Mouse (Mus musculus) MEL (cell line): ENCODE results near the gene Cct2. TPM values are rescaled to one million over a fixed set of nuclear protein-coding genes. Genes with fewer than 3 reads are reported as not detected.

Experiments
- DNase-seq: peaks from one replicate; pipeline ENCODE4 v3.0.0; 2011; ENCODE audit warnings: low read depth, low spot score
- H3K27ac ChIP-seq: 2 replicates; pipeline ENCODE4 v1.5.1; 2012; ENCODE audit warnings: low read depth, mild to moderate bottlenecking, control low read depth, low read length, moderate library complexity; ENCODE audit not compliant: control insufficient read depth
- H3K27me3 ChIP-seq, 2 experiments: fragments of 150-350 bp in 1 of 2; sonication (generic) in 1 of 2; 2 replicates each; pipeline ENCODE4 v1.6.1; 2012; ENCODE audit warnings: low read length in 2 of 2, mild to moderate bottlenecking in 2 of 2, improper control_type of control experiment in 1 of 2, moderate library complexity in 1 of 2; ENCODE audit not compliant: insufficient read depth in 2 of 2, control insufficient read depth in 1 of 2
- H3K36me3 ChIP-seq, 2 experiments: 2 replicates each; pipeline ENCODE4 v1.6.1; 2012 to 2014; ENCODE audit warnings: low read length in 2 of 2, improper control_type of control experiment in 1 of 2, inconsistent platforms in 1 of 2, mild to moderate bottlenecking in 1 of 2; ENCODE audit not compliant: insufficient read depth in 2 of 2, control insufficient read depth in 1 of 2
- H3K4me1 ChIP-seq, 2 experiments: fragments of 150-350 bp in 1 of 2; sonication (generic) in 1 of 2; 2 replicates each; pipeline ENCODE4 v1.6.1; 2012; ENCODE audit warnings: low read length in 2 of 2, improper control_type of control experiment in 1 of 2, mild to moderate bottlenecking in 1 of 2; ENCODE audit not compliant: insufficient read depth in 2 of 2, control insufficient read depth in 1 of 2
- H3K4me3 ChIP-seq, 2 experiments: fragments of 150-350 bp in 1 of 2; sonication (generic) in 1 of 2; 2 replicates each; pipeline ENCODE4 v1.5.1; 2012; ENCODE audit warnings: low read depth in 2 of 2, low read length in 2 of 2, mild to moderate bottlenecking in 2 of 2, moderate library complexity in 2 of 2, control low read depth in 1 of 2, improper control_type of control experiment in 1 of 2; ENCODE audit not compliant: control insufficient read depth in 1 of 2, insufficient read depth in 1 of 2
- H3K79me2 ChIP-seq: 2 replicates; pipeline ENCODE4 v1.6.1; 2012; ENCODE audit warnings: mild to moderate bottlenecking, low read length, moderate library complexity; ENCODE audit not compliant: control insufficient read depth, poor library complexity, insufficient read depth
- H3K9ac ChIP-seq: 2 replicates; pipeline ENCODE4 v1.6.1; 2012; ENCODE audit warnings: low read depth, mild to moderate bottlenecking, control low read depth, low read length, moderate library complexity; ENCODE audit not compliant: control insufficient read depth, poor library complexity, severe bottlenecking
- H3K9me3 ChIP-seq: fragments of 150-350 bp; sonication (generic); replicated peaks from 2 replicates; pipeline ENCODE4 v1.6.1; 2012; ENCODE audit warnings: mild to moderate bottlenecking, low read length, improper control_type of control experiment, moderate library complexity; ENCODE audit not compliant: insufficient read depth
- BHLHE40 ChIP-seq: IDR thresholded peaks from 2 replicates; pipeline ENCODE4 v1.6.1; 2012; ENCODE audit warnings: low read depth, mild to moderate bottlenecking, inconsistent platforms, low read length, improper control_type of control experiment, borderline replicate concordance
- CHD1 ChIP-seq: IDR thresholded peaks from 2 replicates; pipeline ENCODE4 v1.6.1; 2012; ENCODE audit warnings: low read depth, mild to moderate bottlenecking, inconsistent platforms, low read length, improper control_type of control experiment
- CHD2 ChIP-seq: IDR thresholded peaks from 2 replicates; pipeline ENCODE4 v1.6.1; 2011; ENCODE audit warnings: low read length, improper control_type of control experiment
- ELF1 ChIP-seq: IDR thresholded peaks from 2 replicates; pipeline ENCODE4 v1.6.1; 2014; ENCODE audit warnings: low read depth, mild to moderate bottlenecking, inconsistent platforms, low read length, improper control_type of control experiment, moderate library complexity
- ETS1 ChIP-seq: IDR thresholded peaks from 2 replicates; pipeline ENCODE4 v1.6.1; 2012; ENCODE audit warnings: low read depth, mild to moderate bottlenecking, inconsistent platforms, low read length, improper control_type of control experiment, moderate library complexity
- GABPA ChIP-seq: IDR thresholded peaks from 2 replicates; pipeline ENCODE4 v1.6.1; 2012; ENCODE audit warnings: low read depth, mild to moderate bottlenecking, inconsistent platforms, low read length, improper control_type of control experiment, moderate library complexity
- GATA1 ChIP-seq: IDR thresholded peaks from 2 replicates; pipeline ENCODE4 v1.6.1; 2011; ENCODE audit warnings: low read depth, low read length, improper control_type of control experiment
- HCFC1 ChIP-seq: IDR thresholded peaks from 2 replicates; pipeline ENCODE4 v1.6.1; 2012; ENCODE audit warnings: low read depth, mild to moderate bottlenecking, inconsistent platforms, low read length, improper control_type of control experiment, moderate library complexity
- JUND ChIP-seq: IDR thresholded peaks from 2 replicates; pipeline ENCODE4 v1.6.1; 2011; ENCODE audit warnings: low read depth, mild to moderate bottlenecking, improper control_type of control experiment, low read length
- KAT2A ChIP-seq: conservative IDR thresholded peaks from 2 replicates; pipeline ENCODE4 v1.6.1; 2012; ENCODE audit warnings: low read depth, low read length, improper control_type of control experiment, inconsistent platforms
- MAFK ChIP-seq: IDR thresholded peaks from 2 replicates; pipeline ENCODE4 v1.6.1; 2011; ENCODE audit warnings: low read depth, mild to moderate bottlenecking, low read length, improper control_type of control experiment, borderline replicate concordance
- MAX ChIP-seq: IDR thresholded peaks from 2 replicates; pipeline ENCODE4 v1.6.1; 2011; ENCODE audit warnings: low read length, improper control_type of control experiment
- MEF2A ChIP-seq: IDR thresholded peaks from 2 replicates; pipeline ENCODE4 v1.6.1; 2014; ENCODE audit warnings: low read depth, mild to moderate bottlenecking, inconsistent platforms, low read length, improper control_type of control experiment; ENCODE audit not compliant: poor library complexity, insufficient replicate concordance, severe bottlenecking; ENCODE audit errors: extremely low read depth
- MYB ChIP-seq: IDR thresholded peaks from 2 replicates; pipeline ENCODE4 v1.6.1; 2011; ENCODE audit warnings: mild to moderate bottlenecking, low read depth, low read length, improper control_type of control experiment
- MYC ChIP-seq: IDR thresholded peaks from 2 replicates; pipeline ENCODE4 v1.6.1; 2011; ENCODE audit warnings: low read depth, mild to moderate bottlenecking, low read length, improper control_type of control experiment, moderate library complexity
- NRF1 ChIP-seq: IDR thresholded peaks from 2 replicates; pipeline ENCODE4 v1.6.1; 2014; ENCODE audit warnings: low read depth, mild to moderate bottlenecking, inconsistent platforms, low read length, improper control_type of control experiment, moderate library complexity; ENCODE audit not compliant: poor library complexity, insufficient read depth, severe bottlenecking
- POLR2A ChIP-seq, 2 experiments: IDR thresholded peaks; 2 replicates each; pipeline ENCODE4 v1.6.1; 2011 to 2012; ENCODE audit warnings: low read length in 2 of 2, mild to moderate bottlenecking in 2 of 2, control low read depth in 1 of 2, improper control_type of control experiment in 1 of 2, low read depth in 1 of 2, moderate library complexity in 1 of 2; ENCODE audit not compliant: control insufficient read depth in 1 of 2, insufficient read depth in 1 of 2, poor library complexity in 1 of 2
- POLR2AphosphoS5 ChIP-seq: IDR thresholded peaks from 2 replicates; pipeline ENCODE4 v1.6.1; 2012; ENCODE audit warnings: low read depth, borderline replicate concordance, mild to moderate bottlenecking, inconsistent platforms, low read length, moderate library complexity, mixed read lengths
- RCOR1 ChIP-seq: IDR thresholded peaks from 2 replicates; pipeline ENCODE4 v1.6.1; 2012; ENCODE audit warnings: low read depth, mild to moderate bottlenecking, inconsistent platforms, low read length, improper control_type of control experiment
- SIN3A ChIP-seq: IDR thresholded peaks from 2 replicates; pipeline ENCODE4 v1.6.1; 2012; ENCODE audit warnings: low read length, improper control_type of control experiment, inconsistent platforms
- TBP ChIP-seq: IDR thresholded peaks from 2 replicates; pipeline ENCODE4 v1.8.0; 2011; ENCODE audit warnings: low read depth, low read length, improper control_type of control experiment
- ZKSCAN1 ChIP-seq: IDR thresholded peaks from 2 replicates; pipeline ENCODE4 v1.6.1; 2012; ENCODE audit warnings: low read depth, mild to moderate bottlenecking, inconsistent platforms, low read length, improper control_type of control experiment, moderate library complexity
- ZNF384 ChIP-seq: IDR thresholded peaks from 2 replicates; pipeline ENCODE4 v1.6.1; 2012; ENCODE audit warnings: low read depth, mild to moderate bottlenecking, inconsistent platforms, low read length, improper control_type of control experiment
- polyA plus RNA-seq, 2 experiments: library from polyadenylated mRNA; stranded (reverse) in 1 of 2; unstranded in 1 of 2; fragments of >175 nt in 1 of 2; fragments of >200 nt in 1 of 2; gene quantifications; 2 replicates each; pipeline versions ENCODE4 v1.2.1 to v1.2.4; 2012; ENCODE audit warnings: low replicate concordance in 2 of 2, low read depth in 1 of 2; ENCODE audit not compliant: insufficient read length in 2 of 2, insufficient read depth in 1 of 2, missing spikeins in 1 of 2
- total RNA-seq: library from RNA; depleted of rRNA; stranded (reverse); fragments of 300-350 nt; gene quantifications from 2 replicates; pipeline ENCODE4 v1.2.3, GENCODE M21; 2012

The Cct2 gene
- total and polyA plus RNA-seq, 3 experiments: 543 to 879 TPM; not detected in 1

- TF ChIP-seq SIN3A (peak; percentile 83), KAT2A (peak; percentile 34; the same call in 1 of the 2 replicates), CHD1 (no peak)
Observed at GRCm38 (mm10) chr10:117106244-117106643, 42.6 kb upstream of the Cct2 start (continued).

GRCm38 (mm10) chr10:117105015-117105414, 41.4 kb upstream of the Cct2 start:
- H3K36me3 ChIP-seq: peaks cover 0 to 24% of the 10 kb centered on the region in 2 experiments; a peak in 2 of 4 replicates
- H3K27me3 ChIP-seq: no peaks in the 10 kb centered on the region
- H3K9ac ChIP-seq: no peak overlapping the region
- no peaks in the 10 kb centered on the region for H3K9me3 ChIP-seq
- peaks cover 16 to 20% of the 10 kb centered on the region in 2 experiments for H3K4me1 ChIP-seq
- H3K27ac ChIP-seq: peak overlapping the region; percentile 9; the same call in 1 of the 2 replicates
- DNase-seq: peak; percentile 28
- H3K79me2 ChIP-seq: peaks cover 11% of the 10 kb centered on the region
- TF ChIP-seq ETS1 (0 out of 2 replicates have a peak, but pooled peaks have one; percentile 13), BHLHE40 (no peak), GATA1 (no peak)
- H3K4me3 ChIP-seq: no peak overlapping the region

- H3K4me1 ChIP-seq: peaks cover 16 to 20% of the 10 kb centered on the region in 2 experiments
- H3K9ac ChIP-seq: no peak overlapping the region
- no peak overlapping the region for H3K27ac ChIP-seq
Observed at GRCm38 (mm10) chr10:117103854-117104598, 40.4 kb upstream of the Cct2 start.

GRCm38 (mm10) chr10:117100175-117100574, 36.6 kb upstream of the Cct2 start:
- peaks cover 11% of the 10 kb centered on the region for H3K79me2 ChIP-seq
- no peak overlapping the region for H3K4me3 ChIP-seq
- H3K27me3 ChIP-seq: no peaks in the 10 kb centered on the region
- no peak overlapping the region for H3K9ac ChIP-seq
- no peaks in the 10 kb centered on the region for H3K9me3 ChIP-seq
- peaks cover 0 to 16% of the 10 kb centered on the region in 2 experiments; a peak in 2 of 4 replicates for H3K36me3 ChIP-seq
- H3K27ac ChIP-seq: no peak overlapping the region
- DNase-seq: no peak
- TF ChIP-seq RCOR1 (no peak), GABPA (no peak), JUND (no peak), TBP (no peak), POLR2A (IDR thresholded peaks at IDR 0.05; ENCODE audit: control insufficient read depth in 1 of 2, insufficient read depth in 1 of 2, low read depth in 1 of 2, low read length in 2 of 2, poor library complexity in 1 of 2) (no peak), MEF2A (no peak), ELF1 (no peak), NRF1 (no peak)
- peaks cover 11 to 12% of the 10 kb centered on the region in 2 experiments for H3K4me1 ChIP-seq

More at GRCm38 (mm10) chr10:117103854-117104598, 40.4 kb upstream of the Cct2 start:
- Histone ChIP-seq H3K27me3 (no peaks in the 10 kb centered on the region), H3K9me3 (no peaks in the 10 kb centered on the region), H3K4me3 (no peak overlapping the region), H3K36me3 (peaks cover 0 to 24% of the 10 kb centered on the region in 2 experiments; a peak in 2 of 4 replicates), H3K79me2 (peaks cover 11% of the 10 kb centered on the region)
- no peak for DNase-seq
- TF ChIP-seq POLR2AphosphoS5 (no peak), CHD2 (no peak), ELF1 (no peak), MAX (no peak), HCFC1 (no peak), ZNF384 (no peak), MYB (no peak), ZKSCAN1 (no peak), MYC (no peak), MAFK (no peak)
